Mouse (Mus musculus) kidney, embryonic 16.5 days (tissue): ENCODE data around the gene Foxa1. TPM values are rescaled to one million over a fixed set of nuclear protein-coding genes. Genes with fewer than 3 reads are reported as not detected.

Experiments used
- ATAC-seq: fragments of 200-750 bp; cut with Nextera tagmentation; 2 replicates; pipeline ENCODE4 v1.8.0; 2017; ENCODE audit warnings: moderate TSS enrichment; ENCODE audit not compliant: low FRiP score, low TSS enrichment
- H3K27ac ChIP-seq: fragments of 300-500 bp; sonication (generic); 2 replicates; pipeline ENCODE4 v1.5.1; 2014; ENCODE audit warnings: low read length
- H3K27me3 ChIP-seq: fragments of 300-500 bp; sonication (generic); 2 replicates; pipeline ENCODE4 v1.6.1; 2014; ENCODE audit warnings: low read length, control low read depth, mixed read lengths; ENCODE audit not compliant: insufficient read depth
- H3K36me3 ChIP-seq: fragments of 300-500 bp; sonication (generic); 2 replicates; pipeline ENCODE4 v1.6.1; 2014; ENCODE audit warnings: low read length, control low read depth, mixed read lengths; ENCODE audit not compliant: insufficient read depth
- H3K4me1 ChIP-seq: fragments of 300-500 bp; sonication (generic); 2 replicates; pipeline ENCODE4 v1.6.1; 2014; ENCODE audit warnings: low read length, control low read depth, mixed read lengths; ENCODE audit not compliant: insufficient read depth
- H3K4me2 ChIP-seq: fragments of 300-500 bp; sonication (generic); replicated peaks from 2 replicates; pipeline ENCODE4 v1.6.1; 2014; ENCODE audit warnings: low read depth, low read length
- H3K4me3 ChIP-seq: fragments of 300-500 bp; sonication (generic); 2 replicates; pipeline ENCODE4 v1.5.1; 2014; ENCODE audit warnings: mild to moderate bottlenecking, low read length
- H3K9ac ChIP-seq: fragments of 300-500 bp; sonication (generic); replicated peaks from 2 replicates; pipeline ENCODE4 v1.6.1; 2014; ENCODE audit warnings: low read length
- H3K9me3 ChIP-seq: fragments of 300-500 bp; sonication (generic); 2 replicates; pipeline ENCODE4 v1.6.1; 2016; ENCODE audit warnings: low read length, control low read depth
- WGBS: fragments of 180-500 bp; shearing (Covaris S2); extraction: QIAGEN DNeasy Blood & Tissue Kit; methylation state at CpG from one replicate; pipeline ENCODE4 v1.1.7; 2014; 5-methylcytosine and 5-hydroxymethylcytosine counted together
- polyA plus RNA-seq: library from polyadenylated mRNA; unstranded; fragments of >200 nt; fragmentation: Nextera tagmentation; extraction: Ambion mirVana; gene quantifications from 2 replicates; pipeline ENCODE4 v1.2.1, GENCODE M21; 2015

Gene Foxa1
- polyA plus RNA-seq, 1 experiment from 2014 or later: 1.2 TPM

GRCm38 (mm10) chr12:57549667-57550160 is 3.0 kb upstream of the Foxa1 start:
- Histone ChIP-seq H3K9me3 (no peaks in the 10 kb centered on the region), H3K4me2 (no peak overlapping the region), H3K9ac (no peak overlapping the region), H3K36me3 (no peaks in the 10 kb centered on the region), H3K27ac (no peak overlapping the region), H3K4me1 (peaks cover 18% of the 10 kb centered on the region), H3K4me3 (no peak overlapping the region), H3K27me3 (peaks cover 94% of the 10 kb centered on the region)
- no peak for ATAC-seq
- WGBS: 3% methylated on average over 15 of the region's 15 CpGs

- Histone ChIP-seq H3K4me2 (no peak overlapping the region), H3K27me3 (peaks cover 92% of the 10 kb centered on the region), H3K9me3 (no peaks in the 10 kb centered on the region), H3K4me3 (no peak overlapping the region), H3K27ac (no peak overlapping the region), H3K4me1 (peaks cover 18% of the 10 kb centered on the region), H3K9ac (no peak overlapping the region), H3K36me3 (no peaks in the 10 kb centered on the region)
- ATAC-seq: no peak
- WGBS: 3% methylated on average over 25 of the region's 25 CpGs
These were observed 2.4 kb upstream of the Foxa1 start for GRCm38 (mm10) chr12:57548981-57549666.

GRCm38 (mm10) chr12:57548352-57548980 is 1.8 kb upstream of the Foxa1 start:
- Histone ChIP-seq H3K9me3 (no peaks in the 10 kb centered on the region), H3K9ac (no peak overlapping the region)

GRCm38 (mm10) chr12:57547890-57548289 is 1.2 kb upstream of the Foxa1 start:
- no peaks in the 10 kb centered on the region for H3K9me3 ChIP-seq
- no peak for ATAC-seq
- peaks cover 92% of the 10 kb centered on the region for H3K27me3 ChIP-seq
- no peak overlapping the region for H3K4me3 ChIP-seq
- no peak overlapping the region for H3K9ac ChIP-seq
- H3K4me1 ChIP-seq: peaks cover 21% of the 10 kb centered on the region
- no peak overlapping the region for H3K27ac ChIP-seq
- H3K36me3 ChIP-seq: no peaks in the 10 kb centered on the region
- no peak overlapping the region for H3K4me2 ChIP-seq
- 3% methylated on average over 9 of the region's 9 CpGs for WGBS

More at GRCm38 (mm10) chr12:57548352-57548980, 1.8 kb upstream of the Foxa1 start:
- Histone ChIP-seq H3K27me3 (peaks cover 92% of the 10 kb centered on the region), H3K27ac (no peak overlapping the region), H3K4me2 (no peak overlapping the region), H3K36me3 (no peaks in the 10 kb centered on the region), H3K4me1 (peaks cover 18% of the 10 kb centered on the region), H3K4me3 (no peak overlapping the region)
- no peak for ATAC-seq
- 1% methylated on average over 20 of the region's 20 CpGs for WGBS

GRCm38 (mm10) chr12:57545371-57546241 is 1.1 kb downstream of the Foxa1 start:
- Histone ChIP-seq H3K36me3 (no peaks in the 10 kb centered on the region), H3K9me3 (no peaks in the 10 kb centered on the region), H3K4me1 (peaks cover 29% of the 10 kb centered on the region), H3K27me3 (peaks cover 91% of the 10 kb centered on the region), H3K27ac (0 out of 2 replicates have a peak overlapping the region, but pooled peaks have one; percentile 12), H3K4me2 (peak overlapping the region; percentile 95), H3K9ac (peak overlapping the region; percentile 61), H3K4me3 (peak overlapping the region; percentile 57)
- peak; percentile 69 for ATAC-seq
- under 1% methylated on average over 76 of the region's 106 CpGs for WGBS

GRCm38 (mm10) chr12:57544641-57545370 is 1.9 kb downstream of the Foxa1 start:
- 2% methylated on average over 31 of the region's 31 CpGs for WGBS
- peaks cover 86% of the 10 kb centered on the region for H3K27me3 ChIP-seq
- H3K4me3 ChIP-seq: peak overlapping the region; percentile 57
- H3K4me1 ChIP-seq: peaks cover 29% of the 10 kb centered on the region
- ATAC-seq: no peak
- H3K9me3 ChIP-seq: no peaks in the 10 kb centered on the region
- peak overlapping the region; percentile 61; the same call in 1 of the 2 replicates for H3K9ac ChIP-seq
- 0 out of 2 replicates have a peak overlapping the region, but pooled peaks have one; percentile 12 for H3K27ac ChIP-seq
- no peaks in the 10 kb centered on the region for H3K36me3 ChIP-seq
- H3K4me2 ChIP-seq: peak overlapping the region; percentile 95

GRCm38 (mm10) chr12:57543627-57543991 is 3.1 kb downstream of the Foxa1 start:
- Histone ChIP-seq H3K9me3 (no peaks in the 10 kb centered on the region), H3K4me3 (peak overlapping the region; percentile 24; the same call in 1 of the 2 replicates), H3K4me2 (no peak overlapping the region), H3K27ac (no peak overlapping the region), H3K9ac (no peak overlapping the region), H3K4me1 (peaks cover 34% of the 10 kb centered on the region), H3K27me3 (peaks cover 85% of the 10 kb centered on the region), H3K36me3 (no peaks in the 10 kb centered on the region)
- 2% methylated on average over 10 of the region's 10 CpGs for WGBS
- no peak for ATAC-seq

- WGBS: 2% methylated on average over 63 of the region's 63 CpGs
- Histone ChIP-seq H3K4me3 (peak overlapping the region; percentile 24), H3K27me3 (peaks cover 82% of the 10 kb centered on the region), H3K27ac (no peak overlapping the region), H3K9ac (no peak overlapping the region), H3K36me3 (no peaks in the 10 kb centered on the region), H3K9me3 (no peaks in the 10 kb centered on the region), H3K4me2 (peak overlapping the region; percentile 29), H3K4me1 (peaks cover 38% of the 10 kb centered on the region)
- ATAC-seq: no peak
These were observed 3.7 kb downstream of the Foxa1 start for GRCm38 (mm10) chr12:57542746-57543626.
